Mouse (Mus musculus) liver, embryonic 16.5 days (tissue): ENCODE results near the gene Pacrg. TPM values are rescaled to one million over a fixed set of nuclear protein-coding genes. Genes with fewer than 3 reads are reported as not detected.

ENCODE experiments used
- ATAC-seq: fragments of 200-750 bp; cut with Nextera tagmentation; 2 replicates; pipeline ENCODE4 v1.8.0; 2017; ENCODE audit warnings: low read depth, mild to moderate bottlenecking, moderate number of reproducible peaks, moderate library complexity
- H3K27ac ChIP-seq: fragments of 300-500 bp; sonication (generic); 2 replicates; pipeline ENCODE4 v1.5.1; 2014; ENCODE audit warnings: mild to moderate bottlenecking, low read length
- H3K27me3 ChIP-seq: fragments of 300-500 bp; sonication (generic); 2 replicates; pipeline ENCODE4 v1.6.1; 2014; ENCODE audit warnings: low read depth, low read length, mixed read lengths; ENCODE audit not compliant: control insufficient read depth, insufficient read depth
- H3K36me3 ChIP-seq: fragments of 300-500 bp; sonication (generic); 2 replicates; pipeline ENCODE4 v1.6.1; 2014; ENCODE audit warnings: mild to moderate bottlenecking; ENCODE audit not compliant: control insufficient read depth, insufficient read depth
- H3K4me1 ChIP-seq: fragments of 300-500 bp; sonication (generic); 2 replicates; pipeline ENCODE4 v1.6.1; 2014; ENCODE audit warnings: low read depth, low read length, mixed read lengths; ENCODE audit not compliant: control insufficient read depth
- H3K4me2 ChIP-seq: fragments of 300-500 bp; sonication (generic); 2 replicates; pipeline ENCODE4 v1.6.1; 2014; ENCODE audit warnings: low read depth, low read length, mixed read lengths
- H3K4me3 ChIP-seq: fragments of 300-500 bp; sonication (generic); 2 replicates; pipeline ENCODE4 v1.5.1; 2014; ENCODE audit warnings: low read depth, mild to moderate bottlenecking, low read length
- H3K9ac ChIP-seq: fragments of 300-500 bp; sonication (generic); 2 replicates; pipeline ENCODE4 v1.6.1; 2014; ENCODE audit warnings: low read depth, low read length
- H3K9me3 ChIP-seq: fragments of 300-500 bp; sonication (generic); replicated peaks from 2 replicates; pipeline ENCODE4 v1.6.1; 2016; ENCODE audit warnings: low read length; ENCODE audit not compliant: control insufficient read depth
- WGBS: fragments of 180-500 bp; shearing (Covaris S2); extraction: QIAGEN DNeasy Blood & Tissue Kit; methylation state at CpG from one replicate; pipeline ENCODE4 v1.1.7; 2014; ENCODE audit not compliant: insufficient replicate concordance; 5-methylcytosine and 5-hydroxymethylcytosine counted together
- polyA plus RNA-seq: library from polyadenylated mRNA; unstranded; fragments of >200 nt; fragmentation: Nextera tagmentation; extraction: Ambion mirVana; gene quantifications from 2 replicates; pipeline ENCODE4 v1.2.1, GENCODE M21; 2015

Gene Pacrg
- polyA plus RNA-seq, 1 experiment from 2014 or later = not detected

DNA sequence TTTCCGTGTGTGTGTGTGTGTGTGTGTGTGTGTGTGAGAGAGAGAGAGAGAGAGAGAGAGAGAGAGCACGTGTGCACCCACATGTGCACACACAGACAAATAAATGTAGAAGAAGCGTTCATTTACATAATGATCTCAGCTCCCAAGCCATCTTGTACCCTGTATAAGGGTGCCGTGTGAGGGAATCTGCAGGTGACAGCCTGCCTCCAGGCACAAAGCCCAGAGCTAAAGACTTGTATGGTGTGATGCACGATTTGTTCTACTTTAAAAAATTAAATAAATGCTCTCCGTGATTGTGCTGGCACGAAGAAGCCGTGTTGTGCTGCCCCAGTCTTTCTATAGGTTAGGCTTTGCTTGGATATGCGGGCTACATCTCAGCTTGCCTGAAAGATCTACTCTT is 426.2 kb downstream of the Pacrg start:
- WGBS = 60% methylated on average over 9 of the region's 9 CpGs
- H3K4me2 ChIP-seq = no peak overlapping the region
- H3K27ac ChIP-seq = no peak overlapping the region
- H3K27me3 ChIP-seq = no peaks in the 10 kb centered on the region
- no peak for ATAC-seq
- no peak overlapping the region for H3K4me3 ChIP-seq
- H3K9me3 ChIP-seq = no peaks in the 10 kb centered on the region
- no peak overlapping the region for H3K9ac ChIP-seq
- H3K36me3 ChIP-seq = no peaks in the 10 kb centered on the region
- no peaks in the 10 kb centered on the region for H3K4me1 ChIP-seq

DNA sequence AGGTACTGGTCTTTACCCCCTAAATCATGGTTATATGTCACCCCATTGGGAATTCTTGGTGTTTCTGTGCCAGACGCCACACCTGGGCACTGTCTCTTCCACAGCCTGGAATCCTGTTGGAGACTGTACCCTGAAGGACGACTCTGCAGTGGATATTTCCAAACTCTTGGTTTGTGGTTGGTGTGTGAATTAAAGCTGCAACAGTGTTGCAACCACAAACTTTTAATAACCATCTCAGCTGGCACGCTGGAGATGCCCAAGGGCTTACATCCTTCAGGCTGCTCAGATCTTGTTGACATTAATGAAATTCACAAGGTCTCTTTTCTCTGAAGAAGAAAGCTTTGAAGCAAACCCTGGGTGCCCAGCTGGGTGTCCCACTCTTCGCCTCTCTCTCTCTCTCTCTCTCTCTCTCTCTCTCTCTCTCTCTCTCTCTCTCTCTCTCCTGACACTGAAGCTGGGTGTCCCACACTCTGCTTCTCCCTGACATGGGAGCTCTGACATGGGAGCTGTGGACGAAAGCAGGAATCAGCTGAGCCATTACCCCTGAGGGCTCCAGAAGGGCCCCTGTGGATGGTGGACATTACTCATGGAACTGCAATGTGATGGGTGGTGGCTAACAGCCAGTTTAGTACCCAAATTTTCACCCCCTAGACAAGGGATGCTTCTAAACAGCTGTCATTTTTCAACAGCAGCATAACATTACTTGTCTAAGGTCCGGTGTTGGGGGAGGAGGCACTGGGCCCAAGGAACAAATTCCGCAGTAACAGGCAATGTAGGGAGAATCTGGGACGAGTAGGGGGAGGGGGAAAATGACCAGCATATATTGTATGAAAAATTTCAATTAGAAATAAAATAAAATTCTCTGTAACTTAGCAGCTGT is 429.3 kb downstream of the Pacrg start:
- no peaks in the 10 kb centered on the region for H3K36me3 ChIP-seq
- no peak for ATAC-seq
- no peak overlapping the region for H3K4me3 ChIP-seq
- H3K9ac ChIP-seq = no peak overlapping the region
- H3K9me3 ChIP-seq = no peaks in the 10 kb centered on the region
- H3K27me3 ChIP-seq = no peaks in the 10 kb centered on the region
- 51% methylated on average over 8 of the region's 8 CpGs for WGBS
- H3K4me1 ChIP-seq = no peaks in the 10 kb centered on the region
- H3K27ac ChIP-seq = no peak overlapping the region
- H3K4me2 ChIP-seq = no peak overlapping the region

DNA sequence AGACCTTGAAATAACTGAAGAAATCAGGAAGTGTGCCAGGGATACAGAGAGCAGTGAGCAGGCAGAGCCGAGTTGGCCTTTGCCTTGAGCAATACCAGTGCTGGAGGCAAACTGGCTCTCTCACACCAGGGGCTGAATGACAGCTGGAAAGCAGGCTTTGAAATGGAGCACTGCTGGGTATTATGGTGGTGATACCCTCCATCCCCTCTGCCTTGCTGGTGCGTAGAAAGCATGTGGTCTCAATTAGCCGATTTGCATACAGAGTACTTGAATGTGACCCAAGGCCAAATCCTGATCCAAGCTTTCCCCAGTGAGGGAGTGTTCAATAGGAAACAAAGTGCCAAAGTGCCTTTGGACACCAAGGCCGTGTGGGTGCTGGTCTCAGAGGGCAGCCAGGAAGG is 431.4 kb downstream of the Pacrg start:
- H3K36me3 ChIP-seq = no peaks in the 10 kb centered on the region
- H3K27ac ChIP-seq = no peak overlapping the region
- no peaks in the 10 kb centered on the region for H3K27me3 ChIP-seq
- no peak overlapping the region for H3K9ac ChIP-seq
- H3K4me2 ChIP-seq = no peak overlapping the region
- no peaks in the 10 kb centered on the region for H3K9me3 ChIP-seq
- no peaks in the 10 kb centered on the region for H3K4me1 ChIP-seq
- ATAC-seq = no peak
- 51% methylated on average over 4 of the region's 4 CpGs for WGBS
- H3K4me3 ChIP-seq = no peak overlapping the region

DNA sequence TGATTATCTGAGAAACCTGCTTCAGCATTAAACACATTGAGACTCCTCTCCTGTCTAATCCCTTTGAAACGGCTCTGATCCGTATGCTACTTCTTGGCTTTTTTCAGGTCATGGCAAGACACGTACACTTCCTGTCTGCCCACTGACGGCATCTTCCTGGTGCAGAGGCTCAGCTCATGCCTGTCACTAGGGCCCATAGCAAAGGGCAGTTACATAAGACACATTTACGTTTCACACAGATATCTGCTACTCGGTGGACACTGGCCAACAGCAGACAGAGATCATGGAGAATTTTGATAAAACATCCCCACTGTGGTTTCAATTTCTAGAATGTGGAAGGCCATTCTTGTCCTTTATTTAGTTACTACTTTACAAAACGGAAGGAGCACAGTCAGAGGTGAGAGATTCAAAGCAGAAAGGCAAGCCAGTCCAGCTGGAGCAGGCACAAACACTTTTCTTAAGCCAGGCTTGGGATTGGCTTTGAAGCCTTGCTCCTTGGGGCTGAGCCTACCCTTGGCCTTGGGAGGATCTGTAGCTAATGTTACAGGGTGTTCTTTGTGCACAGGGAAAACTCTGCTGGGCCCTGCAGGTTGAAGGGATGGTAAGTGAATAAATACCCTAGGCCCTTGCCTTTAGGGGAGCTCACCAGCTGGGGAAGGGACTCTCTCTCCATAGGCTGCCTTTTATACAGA is 432.9 kb downstream of the Pacrg start:
- H3K27ac ChIP-seq = no peak overlapping the region
- no peaks in the 10 kb centered on the region for H3K4me1 ChIP-seq
- WGBS = 34% methylated on average over 7 of the region's 7 CpGs
- no peaks in the 10 kb centered on the region for H3K27me3 ChIP-seq
- no peaks in the 10 kb centered on the region for H3K36me3 ChIP-seq
- no peak overlapping the region for H3K4me3 ChIP-seq
- H3K4me2 ChIP-seq = no peak overlapping the region
- no peak for ATAC-seq
- no peaks in the 10 kb centered on the region for H3K9me3 ChIP-seq
- H3K9ac ChIP-seq = no peak overlapping the region

DNA sequence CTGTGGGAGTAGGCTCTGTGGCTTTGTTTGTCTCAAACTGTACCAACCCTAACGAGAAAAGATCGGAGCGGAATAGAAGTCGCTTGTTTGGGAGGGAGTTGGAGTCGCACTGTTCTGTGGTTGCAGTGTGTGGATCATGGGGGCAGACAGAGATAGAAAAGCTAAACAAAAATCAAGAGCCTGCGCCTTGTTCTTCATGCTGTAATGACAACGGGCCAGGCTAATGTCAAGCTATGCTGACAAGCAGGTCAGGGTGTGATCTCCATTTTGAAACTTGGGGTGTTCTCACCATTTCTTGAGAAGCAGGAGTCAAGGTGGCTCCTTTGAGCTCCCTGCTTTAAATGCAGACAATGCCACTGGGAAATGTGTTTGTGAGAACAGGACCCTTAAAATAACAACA is 433.8 kb downstream of the Pacrg start:
- Histone ChIP-seq H3K9ac (no peak overlapping the region), H3K4me3 (no peak overlapping the region), H3K4me2 (no peak overlapping the region), H3K4me1 (no peaks in the 10 kb centered on the region), H3K27ac (no peak overlapping the region), H3K9me3 (no peaks in the 10 kb centered on the region), H3K27me3 (no peaks in the 10 kb centered on the region), H3K36me3 (no peaks in the 10 kb centered on the region)
- WGBS = 69% methylated on average over 7 of the region's 7 CpGs
- ATAC-seq = no peak

DNA sequence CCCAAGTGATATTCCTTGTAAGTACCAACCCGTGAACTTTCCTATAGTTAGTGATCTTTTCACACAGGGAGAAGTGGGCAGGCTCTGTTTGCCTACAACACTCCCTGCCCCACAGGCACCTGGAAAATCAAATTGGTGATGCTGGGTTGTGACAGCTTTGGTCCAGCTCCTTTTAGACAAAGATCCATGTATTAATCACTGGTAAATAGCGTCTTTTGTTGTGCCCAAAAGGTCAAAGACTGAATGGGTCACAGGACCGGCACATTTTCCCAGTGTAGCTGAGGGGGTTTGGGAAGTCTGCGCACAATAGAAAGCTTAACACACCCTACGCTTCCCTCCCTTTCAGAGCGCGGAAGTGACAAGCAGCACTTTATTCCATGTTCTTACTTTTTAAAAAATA is 434.2 kb downstream of the Pacrg start:
- no peak for ATAC-seq
- no peak overlapping the region for H3K27ac ChIP-seq
- no peak overlapping the region for H3K4me3 ChIP-seq
- 68% methylated on average over 7 of the region's 7 CpGs for WGBS
- no peaks in the 10 kb centered on the region for H3K9me3 ChIP-seq
- H3K4me2 ChIP-seq = no peak overlapping the region
- no peaks in the 10 kb centered on the region for H3K4me1 ChIP-seq
- no peak overlapping the region for H3K9ac ChIP-seq
- H3K27me3 ChIP-seq = no peaks in the 10 kb centered on the region
- H3K36me3 ChIP-seq = no peaks in the 10 kb centered on the region

DNA sequence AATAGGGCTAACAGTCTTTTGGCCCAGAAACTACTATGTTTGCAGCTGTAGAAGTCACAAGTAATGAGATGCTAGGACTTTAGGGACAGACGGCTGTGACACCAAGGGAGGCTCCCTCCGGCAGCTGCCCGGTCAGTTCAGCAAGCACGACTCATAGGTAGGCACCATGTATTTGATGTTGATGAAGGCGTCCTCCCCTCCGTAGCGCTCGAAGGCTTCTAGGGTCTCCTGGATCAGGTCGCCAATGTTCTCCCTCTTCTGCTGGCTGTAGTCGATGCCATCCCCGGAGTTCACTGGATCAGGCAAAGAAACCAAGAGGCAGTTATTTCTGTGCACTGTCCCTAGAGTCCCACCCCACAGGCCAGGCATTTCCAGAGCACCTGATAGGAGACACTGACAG is 436.9 kb downstream of the Pacrg start:
- H3K4me3 ChIP-seq = no peak overlapping the region
- no peak for ATAC-seq
- no peak overlapping the region for H3K4me2 ChIP-seq
- no peaks in the 10 kb centered on the region for H3K27me3 ChIP-seq
- 67% methylated on average over 11 of the region's 11 CpGs for WGBS
- no peaks in the 10 kb centered on the region for H3K36me3 ChIP-seq
- no peak overlapping the region for H3K9ac ChIP-seq
- no peaks in the 10 kb centered on the region for H3K9me3 ChIP-seq
- H3K4me1 ChIP-seq = no peaks in the 10 kb centered on the region
- H3K27ac ChIP-seq = no peak overlapping the region

DNA sequence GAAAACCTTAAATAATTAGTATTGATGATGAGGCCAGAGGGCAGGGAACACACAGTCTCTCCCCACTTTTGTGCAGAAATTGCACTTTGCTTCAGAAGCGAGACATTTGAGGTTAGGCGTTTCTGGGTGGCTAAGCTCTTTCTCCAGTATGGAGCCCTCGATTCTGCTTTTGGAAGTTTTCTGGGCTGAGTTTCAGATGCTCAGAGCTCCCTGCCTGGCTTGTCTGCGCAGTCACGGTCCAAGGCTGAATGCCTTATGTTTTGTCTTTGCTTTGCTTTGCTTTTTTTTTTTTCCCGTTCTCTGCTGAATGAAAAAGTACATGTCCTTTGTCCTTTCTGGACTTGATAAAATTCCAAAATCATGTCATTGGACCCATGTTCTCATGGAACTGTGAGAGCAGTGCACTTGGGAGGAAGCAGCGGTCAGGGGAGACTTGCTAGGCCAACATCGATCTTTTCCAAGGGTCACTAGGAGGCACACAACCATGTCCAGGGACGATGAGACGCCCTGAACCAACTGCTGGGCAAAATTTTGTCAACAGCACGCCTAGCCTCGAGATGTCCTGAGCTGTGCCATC is 438.0 kb downstream of the Pacrg start:
- H3K27ac ChIP-seq = no peak overlapping the region
- 64% methylated on average over 12 of the region's 12 CpGs for WGBS
- no peak for ATAC-seq
- no peak overlapping the region for H3K4me3 ChIP-seq
- no peak overlapping the region for H3K9ac ChIP-seq
- H3K4me1 ChIP-seq = no peaks in the 10 kb centered on the region
- H3K4me2 ChIP-seq = no peak overlapping the region
- H3K9me3 ChIP-seq = no peaks in the 10 kb centered on the region
- H3K27me3 ChIP-seq = no peaks in the 10 kb centered on the region
- H3K36me3 ChIP-seq = no peaks in the 10 kb centered on the region

DNA sequence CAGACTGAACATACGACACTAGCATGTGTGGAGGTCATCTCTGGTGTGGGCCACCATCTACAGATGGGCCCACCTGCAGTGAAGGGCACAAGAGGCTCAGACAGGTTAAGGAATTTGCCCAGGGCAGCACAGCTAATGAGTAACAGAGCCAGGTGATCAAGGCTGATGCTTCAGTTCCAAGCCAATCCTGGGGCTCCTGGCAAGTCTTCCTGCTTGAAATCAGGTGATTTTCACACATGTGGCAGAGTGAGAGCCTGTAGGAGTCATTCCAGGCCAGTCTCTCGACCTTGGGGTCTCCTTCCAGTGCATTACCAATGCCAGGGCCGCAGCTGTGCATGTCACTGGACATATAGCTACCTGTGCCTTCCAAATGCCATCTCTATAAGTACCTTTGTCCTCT is 438.6 kb downstream of the Pacrg start:
- no peak overlapping the region for H3K4me3 ChIP-seq
- ATAC-seq = no peak
- no peaks in the 10 kb centered on the region for H3K36me3 ChIP-seq
- no peaks in the 10 kb centered on the region for H3K9me3 ChIP-seq
- no peaks in the 10 kb centered on the region for H3K27me3 ChIP-seq
- H3K4me2 ChIP-seq = no peak overlapping the region
- no peak overlapping the region for H3K27ac ChIP-seq
- no peak overlapping the region for H3K9ac ChIP-seq
- 53% methylated on average over 3 of the region's 3 CpGs for WGBS
- no peaks in the 10 kb centered on the region for H3K4me1 ChIP-seq
